Mouse (Mus musculus) heart, postnatal 0 days (tissue): Measurements from ENCODE around the gene Gatad1. TPM values are rescaled to one million over a fixed set of nuclear protein-coding genes. Genes with fewer than 3 reads are reported as not detected.

ENCODE experiments used
- ATAC-seq: fragments of 200-750 bp; cut with Nextera tagmentation; 2 replicates; pipeline ENCODE4 v1.8.0; 2017; ENCODE audit warnings: low read depth, moderate number of reproducible peaks, moderate library complexity; ENCODE audit not compliant: insufficient read depth
- DNase-seq: peaks from one replicate; pipeline ENCODE4 v3.0.0-alpha.2; 2016; ENCODE audit warnings: low spot score
- H3K27ac ChIP-seq: fragments of 300-500 bp; sonication (generic); 2 replicates; pipeline ENCODE4 v1.5.1; 2014; ENCODE audit warnings: low read depth, mild to moderate bottlenecking
- H3K27me3 ChIP-seq: fragments of 300-500 bp; sonication (generic); 2 replicates; pipeline ENCODE4 v1.6.1; 2014; ENCODE audit warnings: low read length, mixed read lengths; ENCODE audit not compliant: control insufficient read depth, insufficient read depth
- H3K36me3 ChIP-seq: fragments of 300-500 bp; sonication (generic); replicated peaks from 2 replicates; pipeline ENCODE4 v1.6.1; 2014; ENCODE audit warnings: low read length, mixed read lengths; ENCODE audit not compliant: control insufficient read depth, insufficient read depth
- H3K4me1 ChIP-seq: fragments of 300-500 bp; sonication (generic); 2 replicates; pipeline ENCODE4 v1.6.1; 2014; ENCODE audit warnings: antibody characterized with exemption; ENCODE audit not compliant: control insufficient read depth, insufficient read depth
- H3K4me2 ChIP-seq: fragments of 300-500 bp; sonication (generic); 2 replicates; pipeline ENCODE4 v1.6.1; 2014; ENCODE audit warnings: low read depth, mild to moderate bottlenecking, low read length, moderate library complexity
- H3K4me3 ChIP-seq: fragments of 300-500 bp; sonication (generic); 2 replicates; pipeline ENCODE4 v1.5.1; 2014; ENCODE audit warnings: low read depth, low read length
- H3K9ac ChIP-seq: fragments of 300-500 bp; sonication (generic); replicated peaks from 2 replicates; pipeline ENCODE4 v1.6.1; 2014; ENCODE audit warnings: low read depth, low read length, mixed read lengths
- H3K9me3 ChIP-seq: fragments of 300-500 bp; sonication (generic); replicated peaks from 2 replicates; pipeline ENCODE4 v1.6.1; 2016; ENCODE audit warnings: low read length; ENCODE audit not compliant: control insufficient read depth
- CTCF ChIP-seq: IDR thresholded peaks from 2 replicates; pipeline ENCODE4 v1.5.1; 2016; ENCODE audit warnings: antibody characterized with exemption, control low read depth, low read depth
- EP300 ChIP-seq: IDR thresholded peaks from 2 replicates; pipeline ENCODE4 v1.6.1; 2016; ENCODE audit warnings: antibody characterized with exemption, low read depth
- WGBS: fragments of 180-500 bp; shearing (Covaris S2); extraction: QIAGEN DNeasy Blood & Tissue Kit; methylation state at CpG from one replicate; pipeline ENCODE4 v1.1.7; 2014; 5-methylcytosine and 5-hydroxymethylcytosine counted together
- polyA plus RNA-seq: library from polyadenylated mRNA; unstranded; fragments of >200 nt; fragmentation: Nextera tagmentation; extraction: Ambion mirVana; gene quantifications from 2 replicates; pipeline ENCODE4 v1.2.1, GENCODE M21; 2015
- total RNA-seq: library from RNA; depleted of rRNA; stranded (reverse); fragments of >200 nt; gene quantifications from 2 replicates; pipeline ENCODE4 v1.2.3, GENCODE M21; 2014; ENCODE audit warnings: low replicate concordance; rRNA removed

Gene Gatad1
- total RNA-seq (73.8 and 114 TPM in 2 replicates), polyA plus RNA-seq (72.7 and 76.5 TPM in 2 replicates)

- TF ChIP-seq EP300 (no peak), CTCF (no peak)
- no peak for DNase-seq
- no peak for ATAC-seq
These were observed at the start of gene Gatad1 for GRCm38 (mm10) chr5:3657085-3657484. Gene Gatad1 (minus strand): TSS chr5:3657185.

GRCm38 (mm10) chr5:3702180-3702579 is 45.2 kb upstream of the Gatad1 start:
- no peak overlapping the region for H3K4me3 ChIP-seq
- no peaks in the 10 kb centered on the region for H3K9me3 ChIP-seq
- peaks cover 26% of the 10 kb centered on the region for H3K36me3 ChIP-seq
- DNase-seq (no peak), ATAC-seq (no peak)
- TF ChIP-seq EP300 (no peak), CTCF (no peak)
- no peak overlapping the region for H3K4me2 ChIP-seq
- no peaks in the 10 kb centered on the region for H3K27me3 ChIP-seq
- H3K9ac ChIP-seq, result no peak overlapping the region
- H3K4me1 ChIP-seq, result no peaks in the 10 kb centered on the region
- no peak overlapping the region for H3K27ac ChIP-seq
- 90% methylated on average over 4 of the region's 4 CpGs for WGBS

More at GRCm38 (mm10) chr5:3657085-3657484, at the start of gene Gatad1:
- no peak within 1 kb of the TSS for H3K9ac ChIP-seq
- WGBS, result 66% methylated on average over 5 of the region's 5 CpGs
- no peaks in the 10 kb centered on the region for H3K36me3 ChIP-seq
- no peaks in the 10 kb centered on the region for H3K4me1 ChIP-seq
- no peak within 1 kb of the TSS for H3K27ac ChIP-seq
- H3K4me2 ChIP-seq, result no peak within 1 kb of the TSS
- H3K9me3 ChIP-seq, result no peaks in the 10 kb centered on the region
- no peak within 1 kb of the TSS for H3K4me3 ChIP-seq
- no peaks in the 10 kb centered on the region for H3K27me3 ChIP-seq

GRCm38 (mm10) chr5:3700025-3700424 is 43.0 kb upstream of the Gatad1 start:
- no peak for DNase-seq
- TF ChIP-seq EP300, result no peak
- no peak for TF ChIP-seq CTCF
- Histone ChIP-seq H3K9ac (no peak overlapping the region), H3K4me3 (no peak overlapping the region), H3K36me3 (peaks cover 32% of the 10 kb centered on the region), H3K27ac (no peak overlapping the region), H3K4me1 (no peaks in the 10 kb centered on the region), H3K4me2 (no peak overlapping the region), H3K27me3 (no peaks in the 10 kb centered on the region), H3K9me3 (no peaks in the 10 kb centered on the region)
- no peak for ATAC-seq
- 94% methylated on average over 5 of the region's 5 CpGs for WGBS

GRCm38 (mm10) chr5:3696031-3696430 is 39.0 kb upstream of the Gatad1 start:
- H3K27me3 ChIP-seq, result no peaks in the 10 kb centered on the region
- H3K9me3 ChIP-seq, result no peaks in the 10 kb centered on the region
- no peak for ATAC-seq
- no peak overlapping the region for H3K4me3 ChIP-seq
- H3K9ac ChIP-seq, result no peak overlapping the region
- no peaks in the 10 kb centered on the region for H3K4me1 ChIP-seq
- no peak for DNase-seq
- no peak for TF ChIP-seq CTCF
- no peak for TF ChIP-seq EP300
- no peak overlapping the region for H3K4me2 ChIP-seq
- WGBS, result 77% methylated on average over 3 of the region's 3 CpGs
- peaks cover 55% of the 10 kb centered on the region for H3K36me3 ChIP-seq
- no peak overlapping the region for H3K27ac ChIP-seq

- Histone ChIP-seq H3K36me3 (peaks cover 53% of the 10 kb centered on the region), H3K4me2 (no peak overlapping the region), H3K27me3 (no peaks in the 10 kb centered on the region), H3K9me3 (no peaks in the 10 kb centered on the region), H3K4me1 (no peaks in the 10 kb centered on the region), H3K27ac (no peak overlapping the region), H3K4me3 (no peak overlapping the region), H3K9ac (no peak overlapping the region)
- DNase-seq (no peak), ATAC-seq (no peak)
- TF ChIP-seq EP300 (no peak), CTCF (no peak)
- WGBS, result 66% methylated on average over 4 of the region's 4 CpGs
These were observed 38.2 kb upstream of the Gatad1 start for GRCm38 (mm10) chr5:3695191-3695590.

- Histone ChIP-seq H3K9me3 (no peaks in the 10 kb centered on the region), H3K27ac (no peak overlapping the region), H3K4me1 (no peaks in the 10 kb centered on the region), H3K36me3 (peaks cover 59% of the 10 kb centered on the region), H3K4me2 (no peak overlapping the region), H3K9ac (no peak overlapping the region), H3K27me3 (no peaks in the 10 kb centered on the region), H3K4me3 (no peak overlapping the region)
- DNase-seq, result no peak
- TF ChIP-seq CTCF, result no peak
- WGBS, result 90% methylated on average over 9 of the region's 9 CpGs
- no peak for ATAC-seq
These were observed 36.0 kb upstream of the Gatad1 start for GRCm38 (mm10) chr5:3692956-3693355.
